Mouse (Mus musculus): ENCODE data around the gene Grasp. TPM values are rescaled to one million over a fixed set of nuclear protein-coding genes. Genes with fewer than 3 reads are reported as not detected.
A peak's percentile ranks its signal among the peaks of the same experiment; 100 is the strongest.

Gene Grasp
- 10 to 100 TPM; 56.3 to 63.9 (median 62.1) TPM for total RNA-seq (2022)

DNA sequence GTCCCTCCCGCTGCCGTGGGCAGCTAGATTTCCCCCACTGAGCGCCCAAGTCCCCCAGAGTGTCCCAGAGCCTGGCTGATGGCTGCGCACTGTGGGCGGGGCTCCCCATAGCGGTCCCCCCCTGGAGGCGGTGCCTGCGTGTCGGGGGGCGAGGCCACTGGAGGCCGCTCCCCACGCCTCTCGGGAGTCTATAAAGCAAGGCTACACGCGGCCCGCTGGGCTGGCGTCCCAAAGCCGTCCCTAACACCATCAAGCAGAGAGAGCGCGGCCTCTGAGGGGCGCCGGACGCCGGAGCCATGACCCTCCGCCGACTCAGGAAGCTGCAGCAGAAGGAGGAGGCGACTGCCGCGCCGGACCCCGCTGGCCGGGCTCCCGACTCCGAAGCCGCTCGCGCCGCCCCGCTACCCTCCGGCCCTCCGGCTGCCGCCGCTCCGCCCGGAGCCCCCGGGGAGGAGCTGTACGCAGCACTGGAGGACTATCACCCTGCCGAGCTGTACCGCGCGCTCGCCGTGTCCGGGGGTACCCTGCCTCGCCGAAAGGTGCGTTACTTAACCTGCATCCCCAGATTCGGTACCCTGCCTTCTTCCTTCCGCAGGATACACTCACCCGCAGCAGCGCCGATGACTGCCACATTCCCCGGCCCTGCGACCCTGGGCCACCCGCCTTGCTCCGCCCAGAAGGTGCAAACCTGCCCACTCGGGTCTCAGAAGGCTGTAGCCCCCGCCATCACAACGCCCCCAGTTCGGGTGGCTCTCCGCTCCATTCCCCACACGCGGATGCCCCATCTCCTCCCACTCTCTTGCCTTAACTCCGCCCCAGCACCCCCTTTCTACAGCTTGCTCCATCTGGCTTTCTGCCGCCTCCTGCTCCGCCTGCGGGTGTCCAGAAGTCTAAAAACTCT lies at the start of gene Grasp:
Grasp (plus strand) TSS at position 183 of the 901 bp plus-strand sequence.
- DNase-seq (ENCODE audit: low spot score in 2 of 2) = peak; percentile 87 to 89

DNA sequence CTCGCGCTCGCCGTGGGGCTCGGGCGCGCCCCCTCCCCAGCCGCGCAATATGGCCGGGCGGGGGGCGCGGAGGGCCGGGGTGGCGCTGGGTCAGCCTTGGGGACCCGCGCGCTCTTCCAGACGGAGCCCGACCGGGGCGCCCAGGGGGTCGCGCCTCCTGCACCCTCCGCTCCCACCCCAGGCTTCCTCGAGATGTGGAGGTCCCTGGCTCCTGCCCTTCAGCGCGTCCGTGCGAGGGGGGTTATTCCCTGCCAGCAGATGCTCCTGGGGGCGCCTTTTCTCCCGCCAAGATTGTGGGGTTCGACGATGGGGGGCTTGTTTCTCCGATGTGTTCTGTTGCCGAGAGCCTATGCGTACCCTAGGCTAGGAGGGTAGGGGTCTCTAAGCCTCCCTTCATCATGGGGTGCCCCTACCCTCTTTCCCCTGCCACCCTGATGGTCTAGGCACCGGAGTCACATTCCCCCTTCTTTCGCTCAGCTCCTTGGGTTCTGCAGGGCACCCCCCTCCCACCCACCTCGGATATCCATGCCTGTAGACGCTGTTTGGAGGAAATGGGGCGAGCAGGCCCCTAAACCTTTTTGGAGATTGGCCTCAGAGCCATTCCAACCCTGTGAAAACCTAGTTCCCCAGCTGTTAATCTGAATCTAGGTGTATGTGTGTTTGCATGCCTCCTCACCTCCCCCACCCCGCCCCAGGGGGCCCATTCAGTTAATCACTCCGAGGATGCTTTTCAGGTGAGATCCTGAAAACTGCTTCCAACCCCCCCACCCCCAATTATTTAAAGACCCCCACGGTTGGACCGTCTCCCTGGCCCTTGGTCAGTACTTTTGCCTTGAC lies 49.5 kb upstream of the Grasp start:
- no peak for DNase-seq (ENCODE audit: low spot score in 2 of 2)

DNA sequence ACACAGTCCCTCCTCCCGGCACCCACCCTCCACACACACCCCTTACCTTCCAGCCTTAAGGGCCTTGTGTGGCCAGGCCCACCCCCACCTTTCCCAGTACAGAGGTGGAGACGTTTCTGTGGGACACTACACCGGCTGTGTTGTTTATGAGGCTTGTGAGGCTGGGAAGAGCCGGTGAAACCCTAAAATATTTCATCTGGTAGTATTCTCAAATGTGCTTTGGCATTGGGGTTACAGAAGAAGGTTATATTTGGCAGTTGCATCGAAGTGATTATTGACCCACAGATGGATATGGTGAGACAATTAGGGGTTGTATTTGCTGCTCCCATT lies 48.9 kb upstream of the Grasp start:
- no peak for DNase-seq (ENCODE audit: low spot score in 2 of 2)

DNA sequence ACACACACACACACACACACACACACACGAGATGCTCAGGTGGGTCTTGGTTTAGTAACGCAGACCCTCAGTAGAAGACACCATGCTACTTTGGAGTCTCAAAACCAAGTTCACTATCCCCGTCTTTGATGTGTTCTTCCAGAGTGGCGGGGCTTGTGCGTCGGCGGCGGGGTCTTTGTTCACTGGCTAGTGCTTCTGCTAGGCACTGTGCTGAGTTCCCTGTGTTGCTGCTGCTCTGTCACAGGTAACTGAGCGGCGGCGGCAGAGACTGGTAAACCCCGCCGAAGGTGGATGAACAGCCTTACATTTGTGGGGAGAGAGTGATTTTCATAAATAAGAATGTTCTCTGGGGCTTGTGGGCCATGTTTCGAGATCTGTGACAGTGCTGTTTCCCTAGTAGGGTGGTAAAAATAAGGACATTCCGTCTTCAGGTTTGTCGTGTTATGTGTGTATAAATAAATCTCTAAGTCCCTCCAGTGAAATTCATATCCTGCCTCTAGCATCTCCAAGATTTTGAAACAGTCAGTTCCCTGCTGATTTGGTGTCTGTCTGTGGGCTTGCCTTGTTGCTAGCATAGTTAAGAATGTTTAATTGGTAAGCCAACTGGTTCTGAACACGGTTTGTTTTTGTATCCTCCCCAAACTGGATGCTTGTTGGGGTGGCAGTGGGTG lies 48.2 kb upstream of the Grasp start:
- DNase-seq (ENCODE audit: low spot score in 2 of 2) = no peak

DNA sequence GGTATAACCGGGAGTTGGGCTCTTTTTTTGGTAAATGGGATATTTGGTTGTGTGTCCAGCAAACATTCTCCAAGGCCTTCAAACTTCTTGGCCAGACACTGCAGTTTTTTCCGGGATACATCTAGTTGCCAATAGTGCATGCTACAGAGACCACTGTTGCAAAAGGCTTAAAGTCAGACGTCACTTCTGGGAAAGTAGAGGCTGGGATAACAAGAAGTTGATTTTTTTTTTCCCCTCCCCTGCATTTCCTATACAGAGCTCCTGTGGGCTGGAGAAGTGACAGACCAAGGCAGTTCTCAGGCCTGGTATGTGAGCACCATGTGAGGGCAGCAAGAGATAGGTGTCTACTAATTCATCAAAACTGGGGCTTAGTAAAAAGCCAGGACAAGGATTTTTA lies 47.7 kb upstream of the Grasp start:
- no peak for DNase-seq (ENCODE audit: low spot score in 2 of 2)

DNA sequence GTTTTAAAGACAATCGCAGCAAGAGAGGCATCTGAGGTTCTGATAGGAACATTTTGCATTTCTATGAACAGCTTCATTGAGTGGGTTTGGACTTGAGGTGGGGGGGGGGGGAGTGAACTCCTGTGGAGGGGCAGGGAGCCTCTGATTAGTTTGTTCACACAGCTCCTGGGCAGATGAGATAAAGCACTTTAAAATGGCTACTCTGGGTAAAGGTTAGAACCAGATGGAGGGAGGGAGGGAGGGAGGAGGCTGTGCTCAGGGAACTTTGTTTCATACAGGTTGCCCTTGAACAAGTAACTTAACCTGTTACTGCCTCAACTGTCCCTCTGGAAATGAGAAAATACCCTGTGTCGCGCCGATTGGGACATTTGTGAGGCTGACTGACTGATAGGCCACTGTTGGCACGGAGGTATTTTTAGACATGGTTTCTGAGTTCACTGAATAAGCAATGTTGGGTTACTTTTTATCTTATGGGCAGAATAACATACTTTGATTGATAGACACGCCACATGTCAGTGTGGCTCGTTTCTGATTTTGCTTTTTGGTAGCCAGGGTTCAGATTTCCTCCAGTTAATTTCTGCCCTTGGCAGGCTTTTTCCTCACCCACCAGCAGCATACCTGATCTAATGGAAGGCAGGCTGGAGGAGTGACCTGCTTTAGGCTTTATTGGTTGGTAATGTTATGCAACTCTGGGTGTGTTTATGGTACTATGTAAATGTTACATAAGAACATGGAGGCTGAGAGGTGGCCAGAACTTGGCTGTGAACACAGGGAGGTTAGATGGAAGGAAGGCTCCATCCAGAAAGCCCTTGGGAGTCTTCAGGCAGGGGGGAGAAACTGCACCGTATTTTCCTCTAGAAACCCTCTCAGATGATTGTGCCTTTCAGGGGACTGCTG lies 46.9 kb upstream of the Grasp start:
- DNase-seq (ENCODE audit: low spot score in 2 of 2) = no peak

DNA sequence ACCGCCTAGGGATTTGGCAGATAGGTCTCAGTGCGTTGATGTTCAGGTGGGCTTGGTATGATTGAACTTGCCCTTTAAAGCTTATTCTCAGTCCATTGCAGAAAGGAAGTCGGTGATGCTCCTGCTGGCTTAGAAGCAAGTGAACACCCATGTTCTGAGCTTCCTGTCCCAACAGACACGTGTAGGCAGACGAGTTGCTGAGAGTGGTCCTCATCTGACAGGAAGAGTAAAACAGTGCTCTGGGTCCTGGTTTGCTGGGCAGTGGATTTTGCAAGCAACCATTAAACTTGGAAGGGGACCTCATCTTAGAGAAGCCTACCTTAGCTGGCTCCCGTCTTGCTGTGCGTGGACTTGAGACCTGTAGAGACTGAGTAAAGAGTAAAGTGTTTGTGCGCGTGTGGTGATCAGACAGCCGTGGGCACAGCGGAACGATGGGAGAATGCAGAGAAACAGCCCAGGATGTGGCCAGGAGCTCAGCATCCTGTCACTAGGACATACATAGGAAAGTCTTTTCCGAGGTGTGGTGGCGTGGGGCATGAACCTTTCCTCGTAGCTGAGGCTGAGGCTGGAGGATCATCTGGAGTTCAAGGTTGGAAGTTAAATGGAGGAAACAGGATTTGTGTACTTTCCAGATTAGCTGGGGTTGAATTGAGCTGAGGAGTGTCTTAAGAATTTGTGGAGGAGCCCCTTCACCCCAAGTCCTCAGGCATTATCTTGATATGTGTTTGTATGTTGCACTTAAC lies 43.5 kb upstream of the Grasp start:
- DNase-seq (ENCODE audit: low spot score in 2 of 2) = no peak

DNA sequence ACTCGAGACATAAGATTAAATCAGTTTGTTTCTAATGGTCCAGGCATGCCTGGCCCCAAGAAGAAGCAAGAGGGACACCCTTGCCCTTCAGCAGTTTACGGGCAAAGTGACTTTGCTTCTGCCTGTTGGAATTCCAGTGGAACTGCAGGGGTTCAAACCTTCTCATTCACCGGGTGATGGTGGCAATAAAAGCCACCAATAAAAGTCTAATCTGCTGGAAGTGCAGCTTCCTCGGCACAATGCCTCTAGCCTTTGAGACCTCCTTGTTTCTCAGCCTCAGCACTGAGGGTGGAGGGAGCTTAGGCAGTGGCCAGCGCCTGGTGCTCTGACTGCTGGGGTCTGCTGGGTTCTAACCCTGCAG lies 42.9 kb upstream of the Grasp start:
- DNase-seq (ENCODE audit: low spot score in 2 of 2) = no peak

DNA sequence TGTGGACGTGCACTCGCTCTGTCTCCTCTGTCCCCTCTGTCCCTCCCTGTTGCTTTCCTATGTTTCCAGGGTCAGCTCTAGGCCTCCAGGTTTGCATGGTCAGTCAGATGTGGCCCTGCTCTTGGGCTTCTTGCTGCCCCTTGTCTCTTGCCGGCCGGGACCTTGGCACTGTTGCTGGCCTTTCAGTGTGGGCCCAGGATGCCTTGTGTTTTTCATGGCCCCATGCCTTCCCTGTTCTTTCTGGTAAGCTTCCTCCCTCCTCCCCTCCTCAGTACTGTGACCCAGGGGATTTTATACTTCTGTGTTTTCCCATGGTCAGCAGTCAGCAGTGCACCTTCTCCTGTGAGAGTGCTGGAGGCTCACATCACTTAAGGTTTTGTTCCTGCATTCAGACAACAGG lies 42.5 kb upstream of the Grasp start:
- DNase-seq (ENCODE audit: low spot score in 2 of 2) = no peak

DNA sequence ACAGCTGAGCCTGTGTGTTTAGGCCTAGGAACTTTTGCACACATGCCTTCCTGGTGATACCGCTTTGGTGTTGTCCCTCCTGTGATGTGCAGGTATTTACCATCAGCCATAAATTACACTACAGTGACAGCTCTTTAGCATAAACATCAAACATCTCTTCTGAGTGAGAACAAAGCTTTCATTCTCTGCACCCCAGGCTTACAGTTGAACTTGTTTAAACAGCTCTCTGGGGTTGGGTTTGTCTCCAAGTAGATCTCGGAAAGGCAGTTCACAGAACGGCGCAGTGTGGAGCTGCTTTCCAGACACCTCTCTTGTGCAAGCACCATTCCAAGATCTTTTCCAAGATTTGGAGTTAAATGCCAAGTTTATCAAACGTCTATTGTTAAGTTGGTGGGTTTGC lies 41.3 kb upstream of the Grasp start:
- DNase-seq (ENCODE audit: low spot score in 2 of 2) = no peak

DNA sequence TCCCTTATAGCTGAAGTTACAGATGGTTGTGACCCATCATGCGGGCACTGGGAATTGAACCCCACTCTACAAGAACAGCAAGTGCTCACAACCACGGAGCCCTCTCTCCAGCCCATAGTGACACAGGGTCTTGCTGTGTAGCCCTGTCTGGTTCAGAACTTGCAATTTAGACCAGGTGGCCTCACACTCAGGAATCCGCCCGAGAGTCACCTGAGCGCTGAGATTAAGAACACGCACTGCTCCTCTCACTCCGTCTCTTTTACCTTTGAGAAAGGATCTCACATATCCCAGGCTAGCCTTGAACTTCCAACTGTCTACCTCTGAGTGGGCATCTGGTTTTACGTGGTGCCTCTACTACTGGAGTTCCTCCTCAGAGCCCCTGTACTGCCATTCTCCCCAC lies 39.7 kb upstream of the Grasp start:
- DNase-seq (ENCODE audit: low spot score in 2 of 2) = no peak

DNA sequence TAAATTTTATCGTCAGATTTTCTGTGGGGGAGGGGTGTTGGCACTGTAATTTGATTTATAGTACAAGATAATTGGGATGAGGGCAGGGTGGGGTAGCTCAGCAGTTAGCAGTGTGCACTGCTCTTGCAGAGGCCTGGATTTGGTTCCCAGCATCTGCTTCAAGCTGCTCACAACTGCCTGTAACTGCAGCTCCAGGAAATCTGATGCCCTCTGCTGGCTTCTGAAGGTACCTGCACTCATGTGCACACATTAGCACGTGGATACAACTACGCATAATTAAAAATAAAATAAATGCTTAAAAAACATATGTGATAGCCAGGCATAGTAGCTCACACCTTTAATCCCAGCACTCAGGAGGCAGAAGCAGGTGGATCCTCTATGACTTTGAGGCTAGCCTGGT lies 38.4 kb upstream of the Grasp start:
- DNase-seq (ENCODE audit: low spot score in 2 of 2) = no peak

DNA sequence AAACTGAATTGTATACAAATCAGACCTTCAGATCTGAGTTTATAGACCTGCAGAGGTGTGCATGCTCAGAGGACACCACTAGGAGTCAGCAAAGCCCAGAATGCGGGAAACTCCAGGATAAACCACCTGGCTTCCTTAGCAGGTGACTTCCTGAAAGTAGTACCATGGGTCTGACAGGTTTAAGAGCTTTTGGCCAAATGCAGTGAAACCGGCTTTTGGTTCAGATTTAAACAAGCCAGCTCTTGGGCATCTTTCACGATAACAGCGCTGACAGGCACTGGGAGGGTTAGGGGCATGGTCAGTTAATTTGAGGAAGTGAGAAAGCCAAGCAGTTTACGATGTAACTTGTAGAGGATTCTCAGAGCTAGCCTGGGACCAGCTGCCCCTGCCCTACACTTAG lies 36.1 kb upstream of the Grasp start:
- DNase-seq (ENCODE audit: low spot score in 2 of 2) = no peak

DNA sequence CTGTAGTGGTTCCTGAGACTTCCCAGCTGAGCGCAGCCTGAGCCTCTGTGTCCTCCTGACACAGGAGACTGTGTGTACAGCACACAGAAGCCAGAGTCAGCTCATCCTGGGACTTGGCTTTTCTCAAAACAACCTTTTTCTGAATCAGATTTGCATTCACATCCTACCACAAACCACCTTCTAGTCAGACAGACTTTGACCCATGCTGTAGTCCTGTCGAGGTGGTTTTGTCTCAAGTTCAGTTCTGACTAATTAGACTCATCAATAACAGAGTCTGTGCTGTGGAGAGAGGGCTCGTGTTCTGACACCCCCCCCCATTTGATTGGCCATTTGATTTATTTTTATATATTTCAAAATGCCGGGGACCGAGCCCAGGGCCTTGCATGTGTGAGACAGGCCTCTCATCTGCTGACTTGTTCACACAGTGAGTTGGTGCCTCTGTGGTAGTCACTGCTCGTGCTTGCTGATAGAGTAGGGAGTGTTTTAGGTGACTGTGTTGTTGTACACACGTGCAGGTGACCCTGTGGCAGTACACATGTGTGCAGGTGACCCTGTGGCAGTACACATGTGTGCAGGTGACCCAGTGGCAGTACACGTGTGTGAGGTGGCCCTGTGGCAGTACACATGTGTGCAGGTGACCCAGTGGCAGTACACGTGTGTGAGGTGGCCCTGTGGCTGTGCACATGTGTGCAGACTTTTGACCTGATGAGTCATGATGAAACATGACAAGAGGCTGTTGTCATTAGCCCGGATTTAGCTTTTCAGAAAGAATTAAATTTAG lies 33.8 kb upstream of the Grasp start:
- no peak for DNase-seq (ENCODE audit: low spot score in 2 of 2)

DNA sequence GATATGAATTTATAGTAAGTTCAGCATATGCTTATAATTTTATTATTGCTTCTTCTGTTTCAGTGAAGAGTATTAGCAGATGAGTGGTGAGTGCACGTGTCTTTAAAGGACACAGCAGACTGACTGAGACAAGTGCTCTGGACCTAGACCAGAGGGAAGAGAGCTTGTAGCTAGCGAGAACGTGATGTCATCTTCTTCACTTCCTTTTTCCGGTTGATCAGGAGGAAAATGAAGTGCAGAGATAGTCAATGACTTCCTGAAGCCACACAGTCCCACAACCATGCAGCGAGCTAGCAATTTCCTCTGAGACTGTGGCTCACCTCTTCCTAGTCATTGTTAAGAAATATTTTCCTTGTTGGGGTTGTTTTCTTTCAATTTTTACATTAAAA lies 33.2 kb upstream of the Grasp start:
- DNase-seq (ENCODE audit: low spot score in 2 of 2) = no peak

DNA sequence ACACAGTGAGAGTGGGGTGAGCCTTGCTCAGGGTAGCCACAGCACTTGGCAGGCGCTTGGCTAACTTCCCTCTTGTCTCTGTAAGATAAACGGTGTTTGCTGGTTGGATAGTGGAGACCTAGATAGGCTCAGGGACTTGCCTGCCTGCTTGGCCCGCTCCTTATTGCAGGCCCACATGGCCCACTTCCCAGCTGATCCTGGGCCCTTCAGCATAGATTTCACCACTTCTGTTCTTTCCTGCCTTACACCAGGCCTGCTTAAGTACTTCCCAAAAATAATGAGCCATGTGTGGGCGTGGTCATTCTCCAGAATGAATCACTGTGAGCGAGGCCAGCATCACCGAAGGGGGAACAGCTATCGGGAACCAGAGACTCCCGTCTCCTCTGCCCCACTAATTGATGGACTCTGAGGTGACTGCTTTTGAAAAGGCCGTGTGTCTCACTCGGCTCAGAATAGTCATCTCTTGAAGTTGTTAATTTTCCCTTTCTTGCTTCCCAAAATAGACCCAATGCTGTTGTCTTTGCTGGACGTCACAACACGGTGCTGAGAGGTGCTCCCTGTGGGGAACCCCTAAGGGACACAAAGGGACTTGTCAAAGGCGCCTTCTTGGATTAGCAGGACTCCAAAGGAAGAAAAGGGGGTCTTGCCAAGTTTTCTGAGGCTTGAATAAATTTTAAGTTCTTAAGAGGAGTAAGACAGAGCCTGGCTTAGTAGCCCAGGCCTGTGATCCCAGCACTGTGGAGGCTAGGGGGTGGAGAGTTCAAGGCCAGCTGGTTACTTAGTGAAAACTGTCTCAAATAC lies 32.3 kb upstream of the Grasp start:
- peak in 1 of 2 experiments; percentile 47 for DNase-seq (ENCODE audit: low spot score in 2 of 2)

DNA sequence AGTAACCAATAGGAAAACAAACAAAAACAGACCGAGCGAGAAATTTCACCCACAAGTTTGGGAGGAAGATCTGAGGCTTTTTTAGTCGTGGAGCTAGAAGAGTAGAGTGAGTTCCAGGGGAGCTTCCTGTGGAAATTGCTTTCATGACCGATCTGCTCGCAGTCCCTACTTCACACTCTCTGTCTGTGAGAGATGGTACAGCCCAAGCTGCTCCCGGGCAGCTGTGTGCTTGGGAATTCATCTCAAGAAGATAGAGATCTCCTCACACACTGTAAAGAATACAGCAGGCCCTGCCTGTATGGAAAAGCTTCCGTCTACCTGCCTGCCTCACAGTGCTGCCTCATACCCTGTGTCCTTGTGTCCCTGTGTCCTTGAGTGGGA lies 31.7 kb upstream of the Grasp start:
- no peak for DNase-seq (ENCODE audit: low spot score in 2 of 2)

DNA sequence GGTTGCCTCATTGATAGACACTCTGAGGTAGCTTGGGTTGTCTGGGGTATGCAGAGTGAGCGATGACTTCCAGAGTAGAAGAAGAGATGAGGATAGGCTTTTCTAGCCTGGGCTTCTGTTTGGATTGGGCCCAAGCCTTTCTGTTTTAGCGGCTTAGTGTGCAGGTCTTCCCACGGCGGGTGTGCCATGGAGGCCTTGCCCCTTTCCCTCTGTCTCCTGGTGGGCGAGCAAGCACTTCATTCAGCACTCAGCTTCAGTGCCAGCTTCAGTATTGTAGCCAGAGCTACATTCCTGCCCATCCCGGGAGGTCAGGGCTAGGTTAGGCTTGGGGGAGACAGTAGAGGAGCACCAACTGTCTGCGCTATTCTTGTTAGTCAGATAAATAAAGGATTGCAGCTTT lies 31.3 kb upstream of the Grasp start:
- DNase-seq (ENCODE audit: low spot score in 2 of 2) = no peak

DNA sequence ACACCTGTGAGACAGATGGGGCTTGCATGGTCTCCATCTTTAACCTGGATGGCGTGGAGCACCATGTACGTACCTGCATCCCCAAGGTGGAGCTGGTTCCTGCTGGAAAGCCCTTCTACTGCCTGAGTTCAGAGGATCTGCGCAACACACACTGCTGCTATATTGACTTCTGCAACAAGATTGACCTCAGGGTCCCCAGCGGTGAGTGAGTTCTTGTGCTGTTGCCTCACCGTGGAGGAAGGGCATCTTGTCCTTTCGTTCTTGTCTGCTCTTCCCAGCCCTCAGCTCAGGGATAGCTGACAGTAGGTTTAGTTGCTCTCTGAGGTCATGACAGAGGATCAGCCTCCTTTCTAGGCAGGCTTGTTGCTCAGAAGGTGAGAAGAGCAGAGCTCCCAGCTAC lies 30.0 kb upstream of the Grasp start:
- DNase-seq (ENCODE audit: low spot score in 2 of 2) = no peak
